Mouse (Mus musculus) liver, embryonic 14.5 days (tissue): ENCODE measurements around the gene U2af1l4.

Experiments used
- CTCF ChIP-seq: IDR thresholded peaks from 2 replicates; pipeline ENCODE4 v1.5.1; 2016; ENCODE audit warnings: antibody characterized with exemption, low read depth, control low read depth
- EP300 ChIP-seq: IDR thresholded peaks from 2 replicates; pipeline ENCODE4 v1.6.1; 2016; ENCODE audit warnings: antibody characterized with exemption, low read depth

DNA sequence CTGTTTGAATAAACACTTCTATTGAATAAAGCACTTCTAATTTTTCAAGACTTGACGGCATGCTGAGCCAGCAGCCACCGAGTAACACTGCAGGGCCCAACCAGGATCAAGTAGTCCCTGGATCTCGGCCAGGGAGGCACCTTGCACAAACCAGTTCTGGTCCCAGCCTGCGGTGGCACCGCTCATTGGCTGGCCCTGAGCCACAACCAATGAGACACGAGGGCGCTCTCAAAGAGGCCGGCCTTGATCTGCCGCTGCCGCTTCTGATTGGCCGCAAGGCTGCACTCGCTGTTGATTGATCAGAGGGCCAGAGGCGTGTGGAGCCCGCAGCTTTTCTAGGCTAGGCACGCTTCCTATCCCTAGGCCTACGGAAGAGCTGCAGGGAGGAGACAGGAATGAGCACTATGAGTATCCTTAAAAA, 36.8 kb downstream of the U2af1l4 start:
- TF ChIP-seq CTCF (no peak), EP300 (no peak)
